Mouse (Mus musculus): ENCODE data around the gene Asf1b. TPM values are rescaled to one million over a fixed set of nuclear protein-coding genes. Genes with fewer than 3 reads are reported as not detected.
"Not testable (repeated sequence)": the region's sequence is repeated elsewhere in the genome, so short reads cannot be mapped to it uniquely, and the experiment has no call there.

Asf1b gene
- polyA plus RNA-seq, 1 experiment from 2014 or later: 68.2 TPM

DNA sequence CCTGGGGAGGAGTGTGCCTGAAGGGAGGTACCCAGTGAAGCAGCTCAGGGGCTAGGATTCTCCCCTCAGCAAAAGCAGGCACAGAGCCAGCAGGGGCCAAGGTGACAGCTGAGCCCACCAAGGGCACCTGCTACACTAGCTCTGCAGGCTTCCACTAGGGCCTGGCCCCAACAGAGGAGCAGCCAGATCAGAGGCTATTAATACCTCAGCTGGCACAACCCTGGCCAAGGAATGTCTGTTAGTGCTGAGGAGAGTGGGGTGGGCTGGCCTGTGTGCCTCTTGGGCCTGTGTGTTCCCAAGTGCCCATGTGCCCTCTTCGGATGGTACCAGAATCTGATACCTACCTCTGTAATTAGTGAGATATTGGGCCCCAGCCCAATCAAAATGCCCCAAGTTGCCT is 24.9 kb downstream of the Asf1b start:
- Histone ChIP-seq H3K4me1 (ENCODE audit: control insufficient read depth, insufficient read depth, low read length) (peaks cover 11% of the 10 kb centered on the region), H3K9ac (ENCODE audit: low read depth, low read length) (no peak overlapping the region), H3K27ac (ENCODE audit: low read depth, low read length) (no peak overlapping the region), H3K4me3 (ENCODE audit: low read length) (no peak overlapping the region), H3K4me2 (replicated peaks; ENCODE audit: low read depth, low read length) (no peak overlapping the region), H3K9me3 (ENCODE audit: control insufficient read depth, low read length) (no peaks in the 10 kb centered on the region), H3K27me3 (ENCODE audit: control insufficient read depth, insufficient read depth, low read length) (no peaks in the 10 kb centered on the region), H3K36me3 (ENCODE audit: control insufficient read depth, insufficient read depth, low read length) (peaks cover 51% of the 10 kb centered on the region)
- WGBS: 90% methylated on average over 1 of the region's 1 CpGs
- ATAC-seq (ENCODE audit: low FRiP score, low TSS enrichment): no peak

GRCm38 (mm10) chr8:83980845-83981244 is 25.5 kb downstream of the Asf1b start:
- no peaks in the 10 kb centered on the region for H3K27me3 ChIP-seq (ENCODE audit: control insufficient read depth, insufficient read depth, low read length)
- no peak overlapping the region for H3K9ac ChIP-seq (ENCODE audit: low read depth, low read length)
- H3K4me2 ChIP-seq (replicated peaks; ENCODE audit: low read depth, low read length): no peak overlapping the region
- H3K9me3 ChIP-seq (ENCODE audit: control insufficient read depth, low read length): no peaks in the 10 kb centered on the region
- H3K27ac ChIP-seq (ENCODE audit: low read depth, low read length): no peak overlapping the region
- H3K36me3 ChIP-seq (ENCODE audit: control insufficient read depth, insufficient read depth, low read length): peaks cover 56% of the 10 kb centered on the region
- WGBS: 82% methylated on average over 8 of the region's 8 CpGs
- H3K4me1 ChIP-seq (ENCODE audit: control insufficient read depth, insufficient read depth, low read length): peaks cover 11% of the 10 kb centered on the region
- no peak overlapping the region for H3K4me3 ChIP-seq (ENCODE audit: low read length)
- no peak for ATAC-seq (ENCODE audit: low FRiP score, low TSS enrichment)

GRCm38 (mm10) chr8:83981533-83981932 is 26.2 kb downstream of the Asf1b start:
- H3K27me3 ChIP-seq (ENCODE audit: control insufficient read depth, insufficient read depth, low read length): no peaks in the 10 kb centered on the region
- no peak overlapping the region for H3K4me3 ChIP-seq (ENCODE audit: low read length)
- H3K36me3 ChIP-seq (ENCODE audit: control insufficient read depth, insufficient read depth, low read length): peaks cover 59% of the 10 kb centered on the region
- no peaks in the 10 kb centered on the region for H3K9me3 ChIP-seq (ENCODE audit: control insufficient read depth, low read length)
- H3K4me2 ChIP-seq (replicated peaks; ENCODE audit: low read depth, low read length): no peak overlapping the region
- ATAC-seq (ENCODE audit: low FRiP score, low TSS enrichment): no peak
- peaks cover 11% of the 10 kb centered on the region for H3K4me1 ChIP-seq (ENCODE audit: control insufficient read depth, insufficient read depth, low read length)
- no peak overlapping the region for H3K9ac ChIP-seq (ENCODE audit: low read depth, low read length)
- no peak overlapping the region for H3K27ac ChIP-seq (ENCODE audit: low read depth, low read length)
- 95% methylated on average over 7 of the region's 7 CpGs for WGBS

- no peak overlapping the region for H3K4me2 ChIP-seq (replicated peaks; ENCODE audit: low read depth, low read length)
- H3K27ac ChIP-seq (ENCODE audit: low read depth, low read length): no peak overlapping the region
- H3K27me3 ChIP-seq (ENCODE audit: control insufficient read depth, insufficient read depth, low read length): no peaks in the 10 kb centered on the region
- ATAC-seq (ENCODE audit: low FRiP score, low TSS enrichment): no peak
- H3K36me3 ChIP-seq (ENCODE audit: control insufficient read depth, insufficient read depth, low read length): peaks cover 66% of the 10 kb centered on the region
- peaks cover 4% of the 10 kb centered on the region for H3K4me1 ChIP-seq (ENCODE audit: control insufficient read depth, insufficient read depth, low read length)
- 91% methylated on average over 4 of the region's 4 CpGs for WGBS
- no peak overlapping the region for H3K4me3 ChIP-seq (ENCODE audit: low read length)
- no peaks in the 10 kb centered on the region for H3K9me3 ChIP-seq (ENCODE audit: control insufficient read depth, low read length)
- H3K9ac ChIP-seq (ENCODE audit: low read depth, low read length): no peak overlapping the region
Observed at GRCm38 (mm10) chr8:83982449-83982848, 27.1 kb downstream of the Asf1b start.

DNA sequence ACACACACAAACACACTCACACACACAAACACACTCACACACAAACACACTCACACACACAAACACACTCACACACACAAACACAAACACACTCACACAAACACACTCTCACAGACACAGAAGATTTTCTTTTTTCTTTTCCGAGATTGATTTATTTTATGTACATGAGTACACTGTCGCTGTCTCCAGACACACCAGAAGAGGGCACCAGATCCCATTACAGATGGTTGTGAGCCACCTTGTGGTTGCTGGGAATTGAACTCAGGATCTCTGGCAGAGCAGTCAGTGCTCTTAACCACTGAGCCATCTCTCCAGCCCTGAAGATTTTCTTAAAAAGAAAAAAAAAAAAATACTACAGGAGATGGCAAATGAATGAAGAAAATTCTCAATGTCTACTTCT is 27.9 kb downstream of the Asf1b start:
- not testable (repeated sequence) for H3K27me3 ChIP-seq (ENCODE audit: control insufficient read depth, insufficient read depth, low read length); H3K4me2 ChIP-seq (replicated peaks; ENCODE audit: low read depth, low read length); H3K9ac ChIP-seq (ENCODE audit: low read depth, low read length); H3K4me1 ChIP-seq (ENCODE audit: control insufficient read depth, insufficient read depth, low read length); H3K9me3 ChIP-seq (ENCODE audit: control insufficient read depth, low read length); H3K27ac ChIP-seq (ENCODE audit: low read depth, low read length); ATAC-seq (ENCODE audit: low FRiP score, low TSS enrichment); H3K4me3 ChIP-seq (ENCODE audit: low read length)
- peaks cover 71% of the 10 kb centered on the region for H3K36me3 ChIP-seq (ENCODE audit: control insufficient read depth, insufficient read depth, low read length)
- WGBS: 91% methylated on average over 2 of the region's 2 CpGs

DNA sequence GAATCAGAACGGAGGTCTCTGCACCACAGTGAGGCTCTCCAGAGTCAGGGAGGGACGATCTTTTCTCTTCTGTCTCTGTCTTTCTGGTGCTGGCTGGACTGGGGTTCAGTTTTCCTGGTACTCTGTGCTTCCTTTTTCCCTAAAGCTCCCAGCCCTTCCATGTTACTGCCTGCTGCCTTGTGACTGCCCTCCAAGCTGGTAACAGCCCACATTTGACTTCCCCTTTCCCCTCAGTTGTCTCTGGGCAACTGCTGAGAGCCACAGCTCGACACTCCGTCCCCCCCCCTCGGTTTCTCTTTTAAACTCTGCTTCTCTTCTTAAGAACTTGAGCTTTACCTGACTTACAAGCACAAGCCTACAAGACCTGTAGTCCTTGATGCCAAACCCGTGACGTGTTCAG is 33.9 kb downstream of the Asf1b start:
- H3K4me2 ChIP-seq (replicated peaks; ENCODE audit: low read depth, low read length): no peak overlapping the region
- H3K9ac ChIP-seq (ENCODE audit: low read depth, low read length): no peak overlapping the region
- no peak for ATAC-seq (ENCODE audit: low FRiP score, low TSS enrichment)
- no peaks in the 10 kb centered on the region for H3K27me3 ChIP-seq (ENCODE audit: control insufficient read depth, insufficient read depth, low read length)
- H3K4me1 ChIP-seq (ENCODE audit: control insufficient read depth, insufficient read depth, low read length): no peaks in the 10 kb centered on the region
- 91% methylated on average over 7 of the region's 7 CpGs for WGBS
- H3K4me3 ChIP-seq (ENCODE audit: low read length): no peak overlapping the region
- H3K27ac ChIP-seq (ENCODE audit: low read depth, low read length): no peak overlapping the region
- peaks cover 77% of the 10 kb centered on the region for H3K36me3 ChIP-seq (ENCODE audit: control insufficient read depth, insufficient read depth, low read length)
- H3K9me3 ChIP-seq (ENCODE audit: control insufficient read depth, low read length): no peaks in the 10 kb centered on the region

GRCm38 (mm10) chr8:83990170-83990569 is 34.9 kb downstream of the Asf1b start:
- 94% methylated on average over 14 of the region's 14 CpGs for WGBS
- Histone ChIP-seq H3K9me3 (ENCODE audit: control insufficient read depth, low read length) (no peaks in the 10 kb centered on the region), H3K4me1 (ENCODE audit: control insufficient read depth, insufficient read depth, low read length) (no peaks in the 10 kb centered on the region), H3K9ac (ENCODE audit: low read depth, low read length) (no peak overlapping the region), H3K4me2 (replicated peaks; ENCODE audit: low read depth, low read length) (no peak overlapping the region), H3K27me3 (ENCODE audit: control insufficient read depth, insufficient read depth, low read length) (no peaks in the 10 kb centered on the region), H3K36me3 (ENCODE audit: control insufficient read depth, insufficient read depth, low read length) (peaks cover 72% of the 10 kb centered on the region), H3K27ac (ENCODE audit: low read depth, low read length) (no peak overlapping the region), H3K4me3 (ENCODE audit: low read length) (no peak overlapping the region)
- ATAC-seq (ENCODE audit: low FRiP score, low TSS enrichment): no peak

DNA sequence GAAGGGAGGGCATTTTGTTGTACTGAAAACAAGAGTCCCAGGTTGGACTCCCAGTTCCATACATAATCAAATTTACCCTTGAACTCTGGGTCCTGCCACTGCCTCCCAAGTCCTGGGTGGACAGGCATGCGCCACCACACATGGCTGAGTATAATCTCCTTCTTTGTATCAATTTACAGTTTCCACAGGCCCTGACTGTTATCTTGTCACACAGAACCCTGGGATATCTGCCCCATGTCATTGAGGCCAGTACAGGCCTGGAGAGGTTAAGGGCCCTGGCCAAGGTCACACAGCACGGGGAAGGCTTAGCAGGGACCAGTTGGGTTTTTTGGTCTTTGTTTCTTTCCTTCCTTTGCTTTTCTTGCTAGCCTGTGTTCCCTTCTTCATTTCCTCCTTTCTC is 37.2 kb downstream of the Asf1b start:
- no peaks in the 10 kb centered on the region for H3K9me3 ChIP-seq (ENCODE audit: control insufficient read depth, low read length)
- no peak overlapping the region for H3K27ac ChIP-seq (ENCODE audit: low read depth, low read length)
- no peak overlapping the region for H3K4me3 ChIP-seq (ENCODE audit: low read length)
- no peak overlapping the region for H3K9ac ChIP-seq (ENCODE audit: low read depth, low read length)
- no peak overlapping the region for H3K4me2 ChIP-seq (replicated peaks; ENCODE audit: low read depth, low read length)
- no peak for ATAC-seq (ENCODE audit: low FRiP score, low TSS enrichment)
- H3K27me3 ChIP-seq (ENCODE audit: control insufficient read depth, insufficient read depth, low read length): no peaks in the 10 kb centered on the region
- WGBS: 63% methylated on average over 2 of the region's 2 CpGs
- peaks cover 52% of the 10 kb centered on the region for H3K36me3 ChIP-seq (ENCODE audit: control insufficient read depth, insufficient read depth, low read length)
- H3K4me1 ChIP-seq (ENCODE audit: control insufficient read depth, insufficient read depth, low read length): peaks cover 4% of the 10 kb centered on the region

DNA sequence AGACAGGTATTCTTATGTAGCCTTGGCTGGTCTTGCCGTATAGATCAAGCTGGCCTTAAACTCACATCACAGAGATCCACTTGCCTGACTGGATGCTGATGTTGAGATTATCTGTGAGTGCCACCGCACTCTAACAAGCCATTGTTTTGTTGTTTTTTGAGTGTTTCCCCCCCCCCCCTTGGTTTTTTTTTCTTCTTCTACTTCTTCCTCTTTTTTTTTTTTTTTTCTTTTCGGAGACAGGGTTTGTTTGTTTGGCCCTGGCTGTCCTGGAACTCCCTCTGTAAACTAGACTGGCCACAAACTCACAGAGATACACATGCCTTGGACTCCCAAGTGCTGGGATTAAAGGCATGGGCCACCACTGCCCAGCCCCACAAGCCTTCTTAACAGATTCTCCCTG is 38.7 kb downstream of the Asf1b start:
- no peak for ATAC-seq (ENCODE audit: low FRiP score, low TSS enrichment)

More for the DNA sequence above, 38.7 kb downstream of the Asf1b start:
- H3K27me3 ChIP-seq (ENCODE audit: control insufficient read depth, insufficient read depth, low read length): no peaks in the 10 kb centered on the region
- H3K9ac ChIP-seq (ENCODE audit: low read depth, low read length): no peak overlapping the region
- H3K27ac ChIP-seq (ENCODE audit: low read depth, low read length): no peak overlapping the region
- H3K4me2 ChIP-seq (replicated peaks; ENCODE audit: low read depth, low read length): no peak overlapping the region
- H3K4me3 ChIP-seq (ENCODE audit: low read length): no peak overlapping the region
- 87% methylated on average over 3 of the region's 3 CpGs for WGBS
- H3K36me3 ChIP-seq (ENCODE audit: control insufficient read depth, insufficient read depth, low read length): peaks cover 38% of the 10 kb centered on the region
- H3K9me3 ChIP-seq (ENCODE audit: control insufficient read depth, low read length): no peaks in the 10 kb centered on the region
- H3K4me1 ChIP-seq (ENCODE audit: control insufficient read depth, insufficient read depth, low read length): peaks cover 8% of the 10 kb centered on the region

Data from kidney, embryonic 14.5 days (tissue).